Mouse (Mus musculus) forebrain, embryonic 13.5 days (tissue): ENCODE results near the gene Xrcc6. TPM values are rescaled to one million over a fixed set of nuclear protein-coding genes. Genes with fewer than 3 reads are reported as not detected.
A peak's percentile ranks its signal among the peaks of the same experiment; 100 is the strongest.

ENCODE experiments used
- ATAC-seq: fragments of 200-750 bp; cut with Nextera tagmentation; 2 replicates; pipeline ENCODE4 v1.8.0; 2017
- H3K27ac ChIP-seq: fragments of 300-500 bp; sonication (generic); 2 replicates; pipeline ENCODE4 v1.5.1; 2015; ENCODE audit warnings: inconsistent platforms, mild to moderate bottlenecking, moderate library complexity
- H3K27me3 ChIP-seq: fragments of 300-500 bp; sonication (generic); 2 replicates; pipeline ENCODE4 v1.6.1; 2015; ENCODE audit warnings: mild to moderate bottlenecking, inconsistent platforms
- H3K36me3 ChIP-seq: fragments of 300-500 bp; sonication (generic); 2 replicates; pipeline ENCODE4 v1.6.1; 2015; ENCODE audit warnings: mild to moderate bottlenecking, inconsistent platforms; ENCODE audit not compliant: poor library complexity, severe bottlenecking
- H3K4me1 ChIP-seq: fragments of 300-500 bp; sonication (generic); 2 replicates; pipeline ENCODE4 v1.6.1; 2015; ENCODE audit warnings: inconsistent platforms
- H3K4me2 ChIP-seq: fragments of 300-500 bp; sonication (generic); 2 replicates; pipeline ENCODE4 v1.6.1; 2015; ENCODE audit warnings: inconsistent platforms, mild to moderate bottlenecking, moderate library complexity
- H3K4me3 ChIP-seq: fragments of 300-500 bp; sonication (generic); 2 replicates; pipeline ENCODE4 v1.5.1; 2015; ENCODE audit warnings: mild to moderate bottlenecking, inconsistent platforms
- H3K9ac ChIP-seq: fragments of 300-500 bp; sonication (generic); 2 replicates; pipeline ENCODE4 v1.6.1; 2015; ENCODE audit warnings: mild to moderate bottlenecking, inconsistent platforms
- H3K9me3 ChIP-seq: fragments of 300-500 bp; sonication (generic); replicated peaks from 2 replicates; pipeline ENCODE4 v1.6.1; 2016; ENCODE audit warnings: inconsistent platforms
- WGBS: fragments of 180-500 bp; shearing (Covaris S2); methylation state at CpG from one replicate; pipeline ENCODE4 v1.1.7; 2015; 5-methylcytosine and 5-hydroxymethylcytosine counted together
- polyA plus RNA-seq: library from polyadenylated mRNA; unstranded; fragments of >200 nt; fragmentation: Nextera tagmentation; extraction: Ambion mirVana; gene quantifications from 2 replicates; pipeline ENCODE4 v1.2.1, GENCODE M21; 2015

Gene Xrcc6
- polyA plus RNA-seq, 1 experiment from 2014 or later: 59.9 TPM

GRCm38 (mm10) chr15:82027726-82028125, 40.1 kb downstream of the Xrcc6 start:
- Histone ChIP-seq H3K4me1 (no peaks in the 10 kb centered on the region), H3K4me2 (no peak overlapping the region), H3K27ac (no peak overlapping the region), H3K27me3 (no peaks in the 10 kb centered on the region), H3K9me3 (no peaks in the 10 kb centered on the region), H3K9ac (no peak overlapping the region), H3K4me3 (no peak overlapping the region), H3K36me3 (peaks cover 97% of the 10 kb centered on the region)
- 93% methylated on average over 7 of the region's 7 CpGs for WGBS
- no peak for ATAC-seq

GRCm38 (mm10) chr15:82032386-82032785, 44.8 kb downstream of the Xrcc6 start:
- Histone ChIP-seq H3K4me3 (no peak overlapping the region), H3K36me3 (peaks cover 93% of the 10 kb centered on the region), H3K4me2 (no peak overlapping the region), H3K27me3 (no peaks in the 10 kb centered on the region), H3K27ac (no peak overlapping the region), H3K9ac (no peak overlapping the region), H3K9me3 (no peaks in the 10 kb centered on the region), H3K4me1 (no peaks in the 10 kb centered on the region)
- WGBS: 89% methylated on average over 7 of the region's 7 CpGs
- no peak for ATAC-seq

GRCm38 (mm10) chr15:82033762-82034161, 46.1 kb downstream of the Xrcc6 start, which contains the start of gene Desi1:
Gene Desi1, minus strand, starts transcription at chr15:82033862.
- H3K4me2 ChIP-seq: no peak within 1 kb of the TSS
- H3K27me3 ChIP-seq: no peaks in the 10 kb centered on the region
- no peaks in the 10 kb centered on the region for H3K9me3 ChIP-seq
- no peak within 1 kb of the TSS for H3K27ac ChIP-seq
- no peak for ATAC-seq
- peaks cover 93% of the 10 kb centered on the region for H3K36me3 ChIP-seq
- WGBS: 97% methylated on average over 4 of the region's 4 CpGs
- no peak within 1 kb of the TSS for H3K4me3 ChIP-seq
- no peak within 1 kb of the TSS for H3K9ac ChIP-seq
- no peaks in the 10 kb centered on the region for H3K4me1 ChIP-seq

DNA sequence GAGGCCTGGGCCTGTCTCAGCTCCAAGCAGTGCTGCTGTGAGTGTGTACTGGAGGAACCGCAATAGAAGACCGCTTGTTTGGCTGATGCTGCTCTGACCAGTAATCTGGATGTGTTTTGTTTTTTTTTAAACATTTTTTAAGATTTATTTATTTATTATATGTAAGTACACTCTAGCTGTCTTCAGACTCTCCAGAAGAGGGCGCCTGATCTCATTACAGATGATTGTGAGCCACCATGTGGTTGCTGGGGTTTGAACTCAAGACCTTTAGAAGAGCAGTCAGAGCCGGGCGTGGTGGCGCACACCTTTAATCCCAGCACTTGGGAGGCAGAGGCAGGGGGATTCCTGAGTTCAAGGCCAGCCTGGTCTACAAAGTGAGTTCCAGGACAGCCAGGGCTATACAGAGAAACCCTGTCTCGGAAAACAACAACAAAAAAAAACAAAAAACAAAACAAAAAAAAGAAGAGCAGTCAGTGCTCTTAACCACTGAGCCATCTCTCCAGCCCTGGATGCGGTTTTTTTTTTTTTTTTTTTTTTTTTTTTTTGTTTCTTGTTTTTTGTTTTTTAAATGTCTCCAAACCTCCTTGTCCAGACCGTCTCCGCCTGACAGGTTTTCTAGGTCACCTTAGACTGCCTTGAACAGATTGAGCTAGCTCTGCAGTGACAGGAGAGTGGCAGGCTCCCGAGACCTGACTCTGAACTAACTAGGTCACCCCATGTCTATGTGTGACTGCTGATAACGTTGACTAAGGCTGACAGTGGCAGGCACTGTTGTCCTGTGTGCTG, 48.5 kb downstream of the Xrcc6 start:
- Histone ChIP-seq H3K4me3 (no peak overlapping the region), H3K4me2 (no peak overlapping the region), H3K4me1 (no peaks in the 10 kb centered on the region), H3K9me3 (no peaks in the 10 kb centered on the region), H3K9ac (no peak overlapping the region), H3K27me3 (no peaks in the 10 kb centered on the region), H3K27ac (no peak overlapping the region), H3K36me3 (peaks cover 92% of the 10 kb centered on the region)
- no peak for ATAC-seq
- 84% methylated on average over 12 of the region's 12 CpGs for WGBS

DNA sequence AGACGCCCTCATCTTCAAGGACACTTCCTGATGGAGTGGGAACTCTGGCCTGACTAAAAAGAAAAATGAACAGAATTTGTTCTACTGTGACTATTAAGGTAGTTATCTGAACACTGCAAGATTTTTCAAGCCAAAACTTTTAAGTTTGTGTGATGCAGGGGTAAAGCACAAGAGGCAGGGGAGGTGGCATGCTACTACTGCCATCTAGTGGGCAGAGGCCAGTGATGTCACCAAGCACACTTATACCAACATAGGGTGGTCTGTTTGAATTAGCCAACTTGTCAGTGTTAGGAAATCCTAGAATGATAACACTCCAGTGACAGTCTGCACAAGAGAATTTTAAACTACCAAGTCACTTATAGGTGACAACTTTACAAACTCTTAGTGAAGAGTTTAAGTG, 53.0 kb downstream of the Xrcc6 start:
- H3K9ac ChIP-seq: no peak overlapping the region
- no peak for ATAC-seq
- 100% methylated on average over 1 of the region's 1 CpGs for WGBS
- H3K9me3 ChIP-seq: no peaks in the 10 kb centered on the region
- peaks cover 70% of the 10 kb centered on the region for H3K36me3 ChIP-seq
- no peaks in the 10 kb centered on the region for H3K27me3 ChIP-seq
- H3K4me3 ChIP-seq: no peak overlapping the region
- H3K27ac ChIP-seq: no peak overlapping the region
- peaks cover 16% of the 10 kb centered on the region; the same call in 1 of the 2 replicates for H3K4me1 ChIP-seq
- no peak overlapping the region for H3K4me2 ChIP-seq

GRCm38 (mm10) chr15:82044166-82044784, 56.6 kb downstream of the Xrcc6 start:
- ATAC-seq: no peak
- 97% methylated on average over 7 of the region's 7 CpGs for WGBS

DNA sequence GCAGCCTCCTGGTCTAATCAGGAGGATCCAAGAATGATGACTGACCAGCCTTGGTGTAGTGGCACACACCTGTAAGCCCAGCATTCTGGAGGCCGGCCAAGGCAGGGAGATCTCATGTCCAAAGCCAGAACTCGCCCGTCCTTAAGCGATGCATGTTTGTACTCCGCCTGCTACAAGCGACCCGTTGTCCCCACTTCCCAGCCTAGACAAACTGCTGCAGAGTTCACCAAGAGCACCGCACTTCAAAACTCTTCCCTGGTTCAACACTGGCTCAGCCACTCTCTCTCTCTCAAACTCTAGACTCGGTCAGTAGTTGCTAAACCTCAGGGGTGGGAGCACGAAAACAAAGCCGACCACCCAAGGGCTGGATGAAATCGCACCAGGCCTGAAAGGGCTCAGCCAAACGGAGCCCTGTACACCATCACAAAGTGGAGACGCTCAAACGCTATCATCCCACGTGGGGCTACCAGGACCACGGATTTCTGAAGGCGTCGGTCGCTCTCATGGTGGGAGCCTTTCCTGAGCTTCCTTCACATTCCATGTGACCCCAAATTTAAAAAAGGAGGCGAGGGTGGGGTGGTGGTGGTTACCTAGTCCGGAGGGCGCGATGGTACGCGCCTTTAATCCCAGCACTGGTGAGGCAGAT, 58.7 kb downstream of the Xrcc6 start:
- Histone ChIP-seq H3K27ac (no peak overlapping the region), H3K4me3 (peak overlapping the region; percentile 100), H3K27me3 (no peaks in the 10 kb centered on the region), H3K9me3 (no peaks in the 10 kb centered on the region), H3K4me1 (peaks cover 32% of the 10 kb centered on the region), H3K4me2 (peak overlapping the region; percentile 98), H3K9ac (peak overlapping the region; percentile 97), H3K36me3 (peaks cover 18% of the 10 kb centered on the region)
- whole genome bisulfite sequencing: 5% methylated on average over 26 of the region's 26 CpGs
- no peak for ATAC-seq

More at GRCm38 (mm10) chr15:82044166-82044784, 56.6 kb downstream of the Xrcc6 start:
- H3K4me1 ChIP-seq: peaks cover 32% of the 10 kb centered on the region
- no peaks in the 10 kb centered on the region for H3K27me3 ChIP-seq
- no peak overlapping the region for H3K27ac ChIP-seq
- H3K4me3 ChIP-seq: no peak overlapping the region
- H3K4me2 ChIP-seq: no peak overlapping the region
- peaks cover 36% of the 10 kb centered on the region for H3K36me3 ChIP-seq
- no peak overlapping the region for H3K9ac ChIP-seq
- H3K9me3 ChIP-seq: no peaks in the 10 kb centered on the region

- H3K9ac ChIP-seq: peak within 1 kb of the TSS; percentile 97
- ATAC-seq: peak; percentile 93
- peak within 1 kb of the TSS; percentile 100 for H3K4me3 ChIP-seq
- no peaks in the 10 kb centered on the region for H3K27me3 ChIP-seq
- H3K4me1 ChIP-seq: peaks cover 32% of the 10 kb centered on the region
- peak within 1 kb of the TSS; percentile 88 for H3K27ac ChIP-seq
- peaks cover 17% of the 10 kb centered on the region for H3K36me3 ChIP-seq
- under 1% methylated on average over 72 of the region's 74 CpGs for WGBS
- peak within 1 kb of the TSS; percentile 98 for H3K4me2 ChIP-seq
- H3K9me3 ChIP-seq: no peaks in the 10 kb centered on the region
Observed at GRCm38 (mm10) chr15:82047080-82047883, 59.6 kb downstream of the Xrcc6 start, which contains the start of gene Snu13. Gene Snu13, minus strand, starts transcription at chr15:82047598.

GRCm38 (mm10) chr15:82052544-82052943, 64.9 kb downstream of the Xrcc6 start:
- Histone ChIP-seq H3K4me2 (no peak overlapping the region), H3K9me3 (no peaks in the 10 kb centered on the region), H3K27me3 (no peaks in the 10 kb centered on the region; the same call in 1 of the 2 replicates), H3K27ac (no peak overlapping the region), H3K36me3 (no peaks in the 10 kb centered on the region), H3K9ac (no peak overlapping the region), H3K4me1 (peaks cover 6% of the 10 kb centered on the region; the same call in 1 of the 2 replicates), H3K4me3 (no peak overlapping the region)
- WGBS: 76% methylated on average over 5 of the region's 5 CpGs
- no peak for ATAC-seq

DNA sequence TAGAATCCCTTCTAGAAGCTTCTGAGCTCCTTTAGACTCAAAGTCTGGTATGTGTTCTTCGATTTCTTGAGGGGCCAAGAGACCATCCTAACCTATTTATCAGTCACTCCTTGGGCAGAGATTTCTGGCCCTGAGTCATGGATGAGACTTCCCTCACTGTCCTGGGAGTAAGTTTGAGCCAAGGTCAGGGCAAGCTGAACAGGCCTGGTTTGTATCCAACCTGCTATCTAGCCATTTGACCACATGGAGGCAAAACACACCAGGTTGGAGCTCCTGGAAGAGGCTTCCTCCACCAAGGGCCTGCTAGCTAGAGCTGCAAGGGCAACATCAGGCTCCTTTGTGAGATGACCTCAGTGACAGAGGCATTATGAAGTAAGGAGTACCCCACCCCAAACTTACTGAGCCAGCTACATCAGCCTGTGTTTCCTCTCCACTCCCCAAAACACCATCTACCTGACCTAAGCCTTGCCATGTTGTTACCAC, 71.1 kb downstream of the Xrcc6 start, which contains the start of gene 4930407I10Rik:
TSS of gene 4930407I10Rik (plus strand) at position 433 of the 483 bp plus-strand sequence.
- Histone ChIP-seq H3K4me2 (no peak within 1 kb of the TSS), H3K27ac (no peak within 1 kb of the TSS), H3K9me3 (no peaks in the 10 kb centered on the region), H3K4me1 (no peaks in the 10 kb centered on the region), H3K36me3 (no peaks in the 10 kb centered on the region), H3K27me3 (peaks cover 4% of the 10 kb centered on the region), H3K4me3 (no peak within 1 kb of the TSS), H3K9ac (no peak within 1 kb of the TSS)
- ATAC-seq: no peak
- 84% methylated on average over 1 of the region's 1 CpGs for WGBS

DNA sequence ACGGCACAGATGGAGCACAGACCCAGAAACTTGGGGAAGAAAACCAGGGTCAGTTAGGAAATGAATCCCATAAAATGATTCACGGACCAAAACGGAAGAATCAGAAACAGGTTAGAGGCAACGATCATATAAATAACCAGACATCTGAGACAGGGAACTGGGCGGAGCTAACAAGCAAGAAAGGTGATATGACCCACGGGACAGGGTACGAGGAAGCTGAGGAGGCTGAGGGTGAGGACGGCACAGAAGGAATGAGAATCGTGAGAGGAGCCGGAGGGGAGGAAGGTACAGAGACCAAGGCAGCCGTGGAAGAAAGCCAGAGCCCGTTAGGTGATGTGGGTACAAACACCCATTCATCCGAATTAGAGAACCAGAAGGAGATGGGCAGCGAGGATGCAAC, 76.3 kb downstream of the Xrcc6 start:
- Histone ChIP-seq H3K4me1 (no peaks in the 10 kb centered on the region), H3K4me2 (no peak overlapping the region), H3K4me3 (no peak overlapping the region), H3K27ac (no peak overlapping the region), H3K9me3 (no peaks in the 10 kb centered on the region), H3K9ac (no peak overlapping the region), H3K27me3 (peaks cover 31% of the 10 kb centered on the region), H3K36me3 (no peaks in the 10 kb centered on the region)
- ATAC-seq: no peak
- WGBS: 65% methylated on average over 14 of the region's 14 CpGs
